8 mouse cellular contexts compared by ENCODE assay signal in genomic region chr19:5810840-5811563, GRCm38 (mm10). TPM values are rescaled to one million over a fixed set of nuclear protein-coding genes. Genes with fewer than 3 reads are reported as not detected.
A peak's percentile ranks its signal among the peaks of the same experiment; 100 is the strongest.
DNase-seq lines count a peak whose midpoint lies in the region; ATAC-seq and TF ChIP-seq lines count a peak whose summit lies in the region.

No protein-coding gene starts in this region.

- WGBS in lung, embryonic 16.5 days = 59% methylated on average over 9 of the region's 9 CpGs
- 83% methylated on average over 9 of the region's 9 CpGs for WGBS in limb, embryonic 11.5 days
- WGBS in stomach, embryonic 14.5 days = 60% methylated on average over 9 of the region's 9 CpGs

- DNase-seq in lung, postnatal 14 days = no peak
- no peak for DNase-seq in limb, embryonic 11.5 days (ENCODE audit: low spot score)
- no peak for DNase-seq in frontal cortex, postnatal 36 days (ENCODE audit: low spot score in 2 of 2)
- DNase-seq in urinary bladder, adult 2 months (ENCODE audit: low spot score) = no peak
- no peak for DNase-seq in B cell, adult 2 months

- peaks cover 68% of the 10 kb centered on the region for H3K4me1 ChIP-seq in lung, embryonic 16.5 days (replicated peaks; ENCODE audit: control insufficient read depth, insufficient read depth, low read length)
- peaks cover 49% of the 10 kb centered on the region for H3K4me1 ChIP-seq in embryonic fibroblast, embryonic 13.5 days (ENCODE audit: control insufficient read depth, insufficient read depth, low read length)
- H3K4me1 ChIP-seq in limb, embryonic 11.5 days (ENCODE audit: control insufficient read depth, insufficient read depth, low read length) = peaks cover 31% of the 10 kb centered on the region
- peaks cover 51% of the 10 kb centered on the region for H3K4me1 ChIP-seq in stomach, embryonic 14.5 days (ENCODE audit: control insufficient read depth, insufficient read depth, low read length)

- no peak; the same call in 1 of the 2 replicates for TF ChIP-seq POLR2A in embryonic fibroblast, embryonic 13.5 days (IDR thresholded peaks at IDR 0.05; ENCODE audit: low read depth, low read length)

- peak overlapping the region; percentile 96 for H3K27ac ChIP-seq in lung, embryonic 16.5 days (ENCODE audit: low read length)
- peak overlapping the region; percentile 99 for H3K27ac ChIP-seq in embryonic fibroblast, embryonic 13.5 days (ENCODE audit: insufficient read depth, low read length)
- peak overlapping the region; percentile 56 for H3K27ac ChIP-seq in limb, embryonic 11.5 days (replicated peaks; ENCODE audit: low read depth, low read length)
- peak overlapping the region; percentile 82 for H3K27ac ChIP-seq in stomach, embryonic 14.5 days (ENCODE audit: low read length)

- H3K36me3 ChIP-seq in lung, embryonic 16.5 days (ENCODE audit: control insufficient read depth, insufficient read depth, low read length) = no peaks in the 10 kb centered on the region
- no peaks in the 10 kb centered on the region for H3K36me3 ChIP-seq in limb, embryonic 11.5 days (ENCODE audit: control insufficient read depth, insufficient read depth, low read length)
- no peaks in the 10 kb centered on the region for H3K36me3 ChIP-seq in stomach, embryonic 14.5 days (ENCODE audit: control insufficient read depth, insufficient read depth, low read length)

- no peaks in the 10 kb centered on the region for H3K9me3 ChIP-seq in lung, embryonic 16.5 days (ENCODE audit: control insufficient read depth, low read length)
- H3K9me3 ChIP-seq in limb, embryonic 11.5 days (ENCODE audit: control insufficient read depth, low read length) = no peaks in the 10 kb centered on the region
- H3K9me3 ChIP-seq in stomach, embryonic 14.5 days (ENCODE audit: control insufficient read depth, low read depth, low read length) = no peaks in the 10 kb centered on the region

- ATAC-seq in lung, embryonic 16.5 days (ENCODE audit: low read depth) = no peak
- no peak for ATAC-seq in limb, embryonic 11.5 days (ENCODE audit: insufficient number of reproducible peaks, low FRiP score, low TSS enrichment, low read depth)
- ATAC-seq in stomach, embryonic 14.5 days (ENCODE audit: insufficient number of reproducible peaks, insufficient read depth, low FRiP score, low read depth) = no peak

- peak overlapping the region; percentile 36 for H3K9ac ChIP-seq in lung, embryonic 16.5 days (ENCODE audit: low read length)
- no peak overlapping the region for H3K9ac ChIP-seq in limb, embryonic 11.5 days (ENCODE audit: low read length)
- H3K9ac ChIP-seq in stomach, embryonic 14.5 days (replicated peaks; ENCODE audit: low read depth, low read length) = 0 out of 2 replicates have a peak overlapping the region, but pooled peaks have one; percentile 4

- H3K4me2 ChIP-seq in lung, embryonic 16.5 days (ENCODE audit: low read depth, low read length) = peak overlapping the region; percentile 11; the same call in 1 of the 2 replicates
- H3K4me2 ChIP-seq in limb, embryonic 11.5 days (ENCODE audit: low read depth, severe bottlenecking) = peak overlapping the region; percentile 3; the same call in 1 of the 2 replicates
- H3K4me2 ChIP-seq in stomach, embryonic 14.5 days (replicated peaks; ENCODE audit: low read depth, low read length) = no peak overlapping the region

- no peak overlapping the region for H3K4me3 ChIP-seq in lung, embryonic 16.5 days (ENCODE audit: low read length)
- no peak overlapping the region for H3K4me3 ChIP-seq in embryonic fibroblast, embryonic 13.5 days (ENCODE audit: insufficient read depth, low read length)
- H3K4me3 ChIP-seq in limb, embryonic 11.5 days (ENCODE audit: low read depth, low read length) = no peak overlapping the region
- no peak overlapping the region for H3K4me3 ChIP-seq in stomach, embryonic 14.5 days (ENCODE audit: low read depth, low read length)

- no peak for TF ChIP-seq CTCF in embryonic fibroblast, embryonic 13.5 days (IDR thresholded peaks at IDR 0.05; ENCODE audit: borderline replicate concordance, insufficient read depth, low read length)

- no peaks in the 10 kb centered on the region for H3K27me3 ChIP-seq in lung, embryonic 16.5 days (ENCODE audit: control insufficient read depth, insufficient read depth, low read depth, low read length)
- no peaks in the 10 kb centered on the region for H3K27me3 ChIP-seq in limb, embryonic 11.5 days (ENCODE audit: control insufficient read depth, insufficient read depth, low read length)
- H3K27me3 ChIP-seq in stomach, embryonic 14.5 days (ENCODE audit: control insufficient read depth, insufficient read depth, low read length) = no peaks in the 10 kb centered on the region

RNA-seq across cellular contexts. Expression of gene Scyl1, which starts 39.8 kb away (rescaled TPM):
- 76.3 and 83.2 TPM in 2 replicates for polyA plus RNA-seq in lung, embryonic 16.5 days (2015; fragmentation: Nextera tagmentation; extraction: Ambion mirVana)
- 78.4 and 83.1 TPM in 2 replicates for polyA plus RNA-seq in embryonic fibroblast, embryonic 13.5 days (2011; ENCODE audit: insufficient read length, low read depth, missing spikeins)
- 65.8 and 66.6 TPM in 2 replicates for polyA plus RNA-seq in limb, embryonic 11.5 days (2014; fragmentation: Nextera tagmentation; extraction: Ambion mirVana)
- 67.6 and 72.1 TPM in 2 replicates for polyA plus RNA-seq in stomach, embryonic 14.5 days (2014; fragmentation: Nextera tagmentation; extraction: Ambion mirVana)
- polyA plus RNA-seq in urinary bladder, adult 2 months (2012; rRNA removed) = 104 and 123 TPM in 2 replicates
